Mouse (Mus musculus): ENCODE measurements around the gene Spag4. TPM values are rescaled to one million over a fixed set of nuclear protein-coding genes. Genes with fewer than 3 reads are reported as not detected.

Gene Spag4
- polyA plus RNA-seq, 1 experiment: 5.4 TPM

DNA sequence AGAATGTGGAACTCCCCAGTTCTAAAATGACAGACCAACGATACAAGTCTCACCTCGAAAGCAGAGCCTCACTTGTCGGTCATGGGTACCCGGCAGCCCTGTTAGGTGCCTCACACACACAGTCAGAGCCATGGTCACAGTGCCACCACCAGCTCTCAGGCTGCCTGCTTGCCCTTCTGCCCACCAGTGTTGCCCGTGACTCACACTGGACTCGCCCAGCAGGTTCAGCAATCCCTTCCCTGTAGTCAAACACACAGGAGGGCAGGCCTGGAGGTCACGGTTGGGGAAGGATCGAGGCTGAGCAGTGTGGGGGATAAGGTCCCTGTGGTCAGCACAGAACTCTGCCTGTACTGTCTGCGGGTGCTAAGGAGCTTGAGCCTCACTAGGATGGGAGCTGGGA lies 12.2 kb upstream of the Spag4 start, which contains the start of gene Fer1l4:
Gene Fer1l4, minus strand, starts transcription at position 132 of the 400 bp plus-strand sequence.
- H3K4me3 ChIP-seq (replicated peaks; ENCODE audit: insufficient read depth, low read depth, low read length): no peak within 1 kb of the TSS
- WGBS: 84% methylated on average over 9 of the region's 9 CpGs
- H3K4me1 ChIP-seq (ENCODE audit: control insufficient read depth, insufficient read depth, low read length): no peaks in the 10 kb centered on the region
- no peaks in the 10 kb centered on the region for H3K27me3 ChIP-seq (ENCODE audit: control insufficient read depth, insufficient read depth, low read length)
- H3K27ac ChIP-seq (ENCODE audit: insufficient read depth, low read length): no peak within 1 kb of the TSS
- TF ChIP-seq POLR2A (IDR thresholded peaks at IDR 0.05; ENCODE audit: borderline replicate concordance, insufficient read depth, low read length) (no peak), CTCF (IDR thresholded peaks at IDR 0.05; ENCODE audit: borderline replicate concordance, insufficient read depth, low read depth, low read length) (no peak)
- DNase-seq: no peak

DNA sequence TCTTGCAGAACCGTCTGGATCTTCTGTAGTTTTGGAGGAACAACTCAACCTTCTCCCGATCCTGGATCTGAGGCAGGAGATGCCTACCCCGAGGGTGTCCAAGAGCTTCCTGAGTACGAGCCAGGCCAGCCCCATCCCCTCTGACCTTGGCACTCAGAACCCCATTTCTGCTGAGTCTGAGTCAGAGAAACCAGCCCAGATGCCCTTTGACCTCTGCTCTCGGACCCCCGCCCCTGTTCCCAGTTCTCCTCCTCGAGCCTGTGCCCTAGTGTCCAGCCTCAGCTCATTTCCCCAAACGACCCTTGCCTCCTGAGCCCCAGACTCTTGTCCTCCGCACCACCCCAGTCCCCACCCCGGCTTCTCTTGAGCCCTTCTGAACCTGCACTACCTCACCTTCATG lies 1.2 kb downstream of the Spag4 start:
- peak in 1 of 2 experiments; percentile 23 for DNase-seq
- Histone ChIP-seq H3K27me3 (ENCODE audit: control insufficient read depth, insufficient read depth, low read length) (no peaks in the 10 kb centered on the region), H3K4me3 (replicated peaks; ENCODE audit: insufficient read depth, low read depth, low read length) (no peak overlapping the region), H3K4me1 (ENCODE audit: control insufficient read depth, insufficient read depth, low read length) (peaks cover 11% of the 10 kb centered on the region), H3K27ac (ENCODE audit: insufficient read depth, low read length) (no peak overlapping the region)
- WGBS: 52% methylated on average over 10 of the region's 10 CpGs
- no peak for TF ChIP-seq POLR2A (IDR thresholded peaks at IDR 0.05; ENCODE audit: borderline replicate concordance, insufficient read depth, low read length)
- TF ChIP-seq CTCF (IDR thresholded peaks at IDR 0.05; ENCODE audit: borderline replicate concordance, insufficient read depth, low read depth, low read length): no peak

DNA sequence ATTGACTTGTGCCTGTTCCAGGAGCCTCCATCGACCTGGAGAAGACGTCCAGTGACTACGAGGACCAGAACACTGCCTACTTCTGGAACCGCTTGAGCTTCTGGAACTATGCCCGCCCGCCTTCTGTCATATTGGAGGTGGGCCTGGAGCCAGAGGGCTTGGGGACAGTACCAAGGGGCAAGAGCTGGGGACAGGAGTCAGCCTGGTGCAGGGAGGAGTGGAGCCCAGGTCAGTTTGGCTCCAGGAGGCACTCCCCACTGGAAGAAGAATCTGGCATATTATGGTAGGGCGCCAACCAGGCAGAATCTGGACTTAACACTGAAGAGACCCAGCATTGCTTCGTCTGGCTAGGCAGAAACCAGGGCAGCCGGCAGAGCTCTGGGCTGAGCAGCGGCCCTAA lies 2.9 kb downstream of the Spag4 start:
- TF ChIP-seq POLR2A (IDR thresholded peaks at IDR 0.05; ENCODE audit: borderline replicate concordance, insufficient read depth, low read length): no peak
- TF ChIP-seq CTCF (IDR thresholded peaks at IDR 0.05; ENCODE audit: borderline replicate concordance, insufficient read depth, low read depth, low read length): no peak
- DNase-seq: peak; percentile 71 to 76
- H3K4me3 ChIP-seq (replicated peaks; ENCODE audit: insufficient read depth, low read depth, low read length): no peak overlapping the region
- peaks cover 11% of the 10 kb centered on the region for H3K4me1 ChIP-seq (ENCODE audit: control insufficient read depth, insufficient read depth, low read length)
- WGBS: 7% methylated on average over 10 of the region's 10 CpGs
- H3K27ac ChIP-seq (ENCODE audit: insufficient read depth, low read length): 0 out of 2 replicates have a peak overlapping the region, but pooled peaks have one; percentile 2
- no peaks in the 10 kb centered on the region for H3K27me3 ChIP-seq (ENCODE audit: control insufficient read depth, insufficient read depth, low read length)

DNA sequence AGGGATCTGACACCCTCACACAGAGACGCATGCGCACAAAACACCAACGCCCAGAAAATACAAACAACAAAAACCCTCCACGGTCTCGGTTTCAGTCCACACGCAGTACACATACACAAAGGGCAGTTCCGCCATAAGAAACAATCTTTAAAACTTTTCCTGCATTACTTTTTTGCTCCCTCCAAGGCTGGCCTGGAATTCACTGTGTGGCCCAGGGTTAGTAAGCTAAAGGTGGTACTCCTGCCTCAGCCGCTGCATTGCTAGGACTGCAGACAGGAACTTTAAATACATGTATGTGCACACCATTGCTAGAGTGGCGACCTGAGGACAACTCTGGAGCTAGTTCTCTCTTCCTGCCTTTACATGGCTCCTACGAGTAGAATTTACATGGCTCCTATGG lies 6.3 kb downstream of the Spag4 start:
- Histone ChIP-seq H3K4me3 (replicated peaks; ENCODE audit: insufficient read depth, low read depth, low read length) (no peak overlapping the region), H3K4me1 (ENCODE audit: control insufficient read depth, insufficient read depth, low read length) (peaks cover 11% of the 10 kb centered on the region), H3K27ac (ENCODE audit: insufficient read depth, low read length) (no peak overlapping the region), H3K27me3 (ENCODE audit: control insufficient read depth, insufficient read depth, low read length) (no peaks in the 10 kb centered on the region)
- TF ChIP-seq POLR2A (IDR thresholded peaks at IDR 0.05; ENCODE audit: borderline replicate concordance, insufficient read depth, low read length): no peak
- no peak for TF ChIP-seq CTCF (IDR thresholded peaks at IDR 0.05; ENCODE audit: borderline replicate concordance, insufficient read depth, low read depth, low read length)
- WGBS: 95% methylated on average over 10 of the region's 10 CpGs
- no peak for DNase-seq

DNA sequence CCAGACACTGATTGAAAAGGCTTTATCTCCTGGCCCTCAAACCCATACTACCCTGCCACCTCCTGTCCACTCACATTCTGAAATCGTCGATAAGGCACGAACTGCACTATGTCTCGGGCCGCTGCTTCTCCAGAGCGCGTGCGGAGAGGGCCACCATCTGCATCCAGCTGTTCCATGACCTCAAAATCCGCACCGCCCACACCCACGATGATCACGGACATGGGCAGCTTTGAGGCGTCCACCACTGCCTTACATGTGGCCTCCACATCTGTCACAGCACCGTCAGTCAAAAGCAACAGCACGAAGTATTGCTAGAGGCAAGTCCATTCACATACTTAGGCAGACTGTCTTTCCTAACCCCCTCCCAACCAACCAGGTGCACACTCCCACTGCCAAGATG lies 8.8 kb downstream of the Spag4 start:
- H3K27ac ChIP-seq (ENCODE audit: insufficient read depth, low read length): no peak overlapping the region
- H3K4me1 ChIP-seq (ENCODE audit: control insufficient read depth, insufficient read depth, low read length): peaks cover 11% of the 10 kb centered on the region
- no peaks in the 10 kb centered on the region for H3K27me3 ChIP-seq (ENCODE audit: control insufficient read depth, insufficient read depth, low read length)
- DNase-seq: no peak
- TF ChIP-seq CTCF (IDR thresholded peaks at IDR 0.05; ENCODE audit: borderline replicate concordance, insufficient read depth, low read depth, low read length): no peak
- no peak for TF ChIP-seq POLR2A (IDR thresholded peaks at IDR 0.05; ENCODE audit: borderline replicate concordance, insufficient read depth, low read length)
- no peak overlapping the region for H3K4me3 ChIP-seq (replicated peaks; ENCODE audit: insufficient read depth, low read depth, low read length)
- 91% methylated on average over 15 of the region's 15 CpGs for whole genome bisulfite sequencing

DNA sequence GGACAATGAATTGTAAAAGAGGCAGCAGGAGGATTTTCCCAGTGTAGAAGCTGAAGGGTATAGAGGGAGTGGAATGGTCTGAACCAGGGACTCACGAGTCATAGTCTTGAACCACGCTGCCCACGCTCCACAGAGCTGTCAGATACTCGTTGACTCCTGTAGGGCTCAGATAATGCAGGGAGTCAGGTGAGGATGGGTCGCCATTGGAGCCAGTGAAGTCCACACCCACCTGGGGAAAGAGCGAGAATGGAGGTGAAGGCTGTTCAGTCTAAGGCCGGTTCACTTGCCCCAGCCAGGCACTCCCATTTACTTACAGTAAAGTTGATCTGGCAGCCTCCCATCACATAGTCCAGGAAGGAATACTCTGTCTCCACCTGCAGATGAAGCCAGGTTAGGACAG lies 12.5 kb downstream of the Spag4 start:
- TF ChIP-seq POLR2A (IDR thresholded peaks at IDR 0.05; ENCODE audit: borderline replicate concordance, insufficient read depth, low read length) (no peak), CTCF (IDR thresholded peaks at IDR 0.05; ENCODE audit: borderline replicate concordance, insufficient read depth, low read depth, low read length) (no peak)
- 92% methylated on average over 7 of the region's 7 CpGs for WGBS
- DNase-seq: no peak

DNA sequence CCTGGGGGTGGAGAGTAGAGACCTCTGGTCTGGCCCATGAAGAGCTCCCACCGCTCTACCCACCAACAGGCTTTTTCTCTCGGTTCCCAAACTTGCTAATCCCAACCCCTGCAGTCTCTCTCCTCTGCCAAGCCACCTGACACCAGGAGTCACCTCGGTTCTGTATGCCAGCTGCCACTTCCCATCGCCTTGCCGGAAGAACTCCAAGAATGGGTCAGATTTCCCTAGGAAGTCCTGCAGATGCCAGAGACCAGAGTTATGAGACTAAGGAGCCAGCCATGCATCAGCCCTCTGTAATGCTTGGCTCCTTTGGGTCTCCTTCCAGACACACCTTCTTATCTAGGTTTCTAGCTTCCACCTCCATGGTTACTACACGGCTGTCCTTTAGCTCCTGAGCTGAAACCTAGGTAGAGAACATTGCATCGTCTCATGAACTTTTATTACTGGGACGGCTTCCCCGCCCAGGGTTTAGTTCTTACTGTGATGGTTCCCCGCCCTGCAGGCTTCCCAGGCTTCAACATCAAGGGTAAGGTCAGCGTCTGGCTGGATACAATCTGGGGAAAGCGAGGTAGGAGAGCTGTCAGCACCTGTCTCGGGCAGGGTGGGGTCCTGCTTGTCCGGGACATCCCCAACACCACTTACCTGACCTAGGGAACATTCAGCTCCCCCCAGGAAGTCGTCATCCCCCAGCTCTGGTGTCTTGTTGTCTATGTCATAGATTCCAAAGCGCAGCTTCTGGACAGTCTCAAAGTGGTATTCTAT lies 13.6 kb downstream of the Spag4 start:
- Histone ChIP-seq H3K4me1 (ENCODE audit: control insufficient read depth, insufficient read depth, low read length) (peaks cover 34% of the 10 kb centered on the region), H3K4me3 (replicated peaks; ENCODE audit: insufficient read depth, low read depth, low read length) (no peak overlapping the region), H3K27ac (ENCODE audit: insufficient read depth, low read length) (no peak overlapping the region), H3K27me3 (ENCODE audit: control insufficient read depth, insufficient read depth, low read length) (no peaks in the 10 kb centered on the region)
- DNase-seq: no peak
- WGBS: 64% methylated on average over 16 of the region's 16 CpGs
- TF ChIP-seq CTCF (IDR thresholded peaks at IDR 0.05; ENCODE audit: borderline replicate concordance, insufficient read depth, low read depth, low read length) (no peak), POLR2A (IDR thresholded peaks at IDR 0.05; ENCODE audit: borderline replicate concordance, insufficient read depth, low read length) (no peak)

More for the DNA sequence above, 12.5 kb downstream of the Spag4 start:
- Histone ChIP-seq H3K4me3 (replicated peaks; ENCODE audit: insufficient read depth, low read depth, low read length) (no peak overlapping the region), H3K27ac (ENCODE audit: insufficient read depth, low read length) (no peak overlapping the region), H3K27me3 (ENCODE audit: control insufficient read depth, insufficient read depth, low read length) (no peaks in the 10 kb centered on the region), H3K4me1 (ENCODE audit: control insufficient read depth, insufficient read depth, low read length) (peaks cover 34% of the 10 kb centered on the region)

DNA sequence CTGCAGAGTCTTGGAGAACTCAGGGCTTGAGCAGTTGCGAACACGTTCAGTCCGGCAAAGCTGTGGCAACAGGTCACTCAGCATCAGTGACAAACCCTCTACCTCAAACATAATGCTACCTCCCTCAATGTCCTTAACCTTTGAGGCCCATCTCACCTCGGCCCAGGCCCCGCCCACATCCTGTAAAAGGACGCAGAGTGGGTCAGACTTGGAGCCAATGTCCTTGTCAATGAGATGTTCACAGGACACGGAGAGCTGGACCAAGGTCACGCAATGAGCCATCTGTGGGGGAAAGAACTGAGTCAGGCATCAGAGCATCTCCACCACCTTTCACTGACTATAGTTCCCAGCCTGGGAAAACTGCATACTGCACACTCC lies 14.2 kb downstream of the Spag4 start:
- TF ChIP-seq CTCF (IDR thresholded peaks at IDR 0.05; ENCODE audit: borderline replicate concordance, insufficient read depth, low read depth, low read length) (no peak), POLR2A (IDR thresholded peaks at IDR 0.05; ENCODE audit: borderline replicate concordance, insufficient read depth, low read length) (no peak)
- no peak overlapping the region for H3K27ac ChIP-seq (ENCODE audit: insufficient read depth, low read length)
- H3K27me3 ChIP-seq (ENCODE audit: control insufficient read depth, insufficient read depth, low read length): no peaks in the 10 kb centered on the region
- 70% methylated on average over 8 of the region's 8 CpGs for WGBS
- no peak overlapping the region for H3K4me3 ChIP-seq (replicated peaks; ENCODE audit: insufficient read depth, low read depth, low read length)
- DNase-seq: no peak
- H3K4me1 ChIP-seq (ENCODE audit: control insufficient read depth, insufficient read depth, low read length): peaks cover 34% of the 10 kb centered on the region

Measured in cerebellum, adult 2 months (tissue).